Mouse (Mus musculus) heart, embryonic 16.5 days (tissue): ENCODE results near the gene Bfsp2. TPM values are rescaled to one million over a fixed set of nuclear protein-coding genes. Genes with fewer than 3 reads are reported as not detected.

Experiments
- ATAC-seq: fragments of 200-750 bp; cut with Nextera tagmentation; replicated peaks from 2 replicates; pipeline ENCODE4 v1.8.0; 2017; ENCODE audit warnings: moderate number of reproducible peaks; ENCODE audit not compliant: insufficient read depth, low FRiP score; ENCODE audit errors: extremely low read depth
- H3K27ac ChIP-seq: fragments of 300-500 bp; sonication (generic); 2 replicates; pipeline ENCODE4 v1.5.1; 2014; ENCODE audit warnings: mild to moderate bottlenecking, low read length, control low read depth, moderate library complexity
- H3K27me3 ChIP-seq: fragments of 300-500 bp; sonication (generic); 2 replicates; pipeline ENCODE4 v1.6.1; 2014; ENCODE audit warnings: low read length, mixed read lengths; ENCODE audit not compliant: control insufficient read depth, insufficient read depth
- H3K36me3 ChIP-seq: fragments of 300-500 bp; sonication (generic); 2 replicates; pipeline ENCODE4 v1.6.1; 2014; ENCODE audit not compliant: control insufficient read depth, insufficient read depth
- H3K4me1 ChIP-seq: fragments of 300-500 bp; sonication (generic); 2 replicates; pipeline ENCODE4 v1.6.1; 2014; ENCODE audit warnings: low read length, mixed read lengths; ENCODE audit not compliant: control insufficient read depth, insufficient read depth
- H3K4me2 ChIP-seq: fragments of 300-500 bp; sonication (generic); 2 replicates; pipeline ENCODE4 v1.6.1; 2014; ENCODE audit warnings: low read depth, mild to moderate bottlenecking, control low read depth, low read length
- H3K4me3 ChIP-seq: fragments of 300-500 bp; sonication (generic); 2 replicates; pipeline ENCODE4 v1.5.1; 2014; ENCODE audit warnings: mild to moderate bottlenecking, control low read depth, low read length
- H3K9ac ChIP-seq: fragments of 300-500 bp; sonication (generic); 2 replicates; pipeline ENCODE4 v1.6.1; 2014; ENCODE audit warnings: low read length, control low read depth
- H3K9me3 ChIP-seq: fragments of 300-500 bp; sonication (generic); replicated peaks from 2 replicates; pipeline ENCODE4 v1.6.1; 2016; ENCODE audit warnings: low read length; ENCODE audit not compliant: control insufficient read depth
- WGBS: fragments of 180-500 bp; shearing (Covaris S2); extraction: QIAGEN DNeasy Blood & Tissue Kit; methylation state at CpG from one replicate; pipeline ENCODE4 v1.1.7; 2014; 5-methylcytosine and 5-hydroxymethylcytosine counted together
- polyA plus RNA-seq: library from polyadenylated mRNA; unstranded; fragments of >200 nt; fragmentation: Nextera tagmentation; extraction: Ambion mirVana; gene quantifications from 2 replicates; pipeline ENCODE4 v1.2.1, GENCODE M21; 2015

Bfsp2 gene
- polyA plus RNA-seq, 1 experiment from 2014 or later: 1.1 TPM

DNA sequence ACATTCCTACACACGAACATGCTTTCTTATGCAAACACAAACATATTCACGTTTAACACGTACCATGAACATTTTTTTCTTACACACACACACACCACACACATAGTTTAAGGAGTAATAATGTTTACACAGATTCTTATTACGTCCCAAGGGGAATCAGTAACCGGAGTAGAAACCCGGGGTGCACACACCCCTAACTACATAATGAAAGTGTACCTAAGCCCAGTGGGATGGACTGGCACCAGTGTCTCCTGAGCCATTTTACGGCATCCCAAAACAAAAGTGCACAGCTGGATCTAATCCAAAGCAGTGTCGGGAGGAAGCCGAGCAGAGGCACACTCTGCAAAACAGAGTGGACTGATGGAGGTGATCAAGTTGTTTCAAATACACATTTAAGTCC lies 66.8 kb downstream of the Bfsp2 start:
- WGBS: 60% methylated on average over 9 of the region's 9 CpGs
- Histone ChIP-seq H3K4me3 (no peak overlapping the region), H3K4me1 (no peaks in the 10 kb centered on the region; the same call in 1 of the 2 replicates), H3K4me2 (no peak overlapping the region), H3K27me3 (no peaks in the 10 kb centered on the region), H3K36me3 (no peaks in the 10 kb centered on the region), H3K9me3 (no peaks in the 10 kb centered on the region; the same call in 1 of the 2 replicates), H3K27ac (no peak overlapping the region), H3K9ac (no peak overlapping the region)
- ATAC-seq: no peak

GRCm38 (mm10) chr9:103409119-103409518 lies 71.1 kb downstream of the Bfsp2 start:
- no peak for ATAC-seq
- WGBS: 72% methylated on average over 2 of the region's 2 CpGs

DNA sequence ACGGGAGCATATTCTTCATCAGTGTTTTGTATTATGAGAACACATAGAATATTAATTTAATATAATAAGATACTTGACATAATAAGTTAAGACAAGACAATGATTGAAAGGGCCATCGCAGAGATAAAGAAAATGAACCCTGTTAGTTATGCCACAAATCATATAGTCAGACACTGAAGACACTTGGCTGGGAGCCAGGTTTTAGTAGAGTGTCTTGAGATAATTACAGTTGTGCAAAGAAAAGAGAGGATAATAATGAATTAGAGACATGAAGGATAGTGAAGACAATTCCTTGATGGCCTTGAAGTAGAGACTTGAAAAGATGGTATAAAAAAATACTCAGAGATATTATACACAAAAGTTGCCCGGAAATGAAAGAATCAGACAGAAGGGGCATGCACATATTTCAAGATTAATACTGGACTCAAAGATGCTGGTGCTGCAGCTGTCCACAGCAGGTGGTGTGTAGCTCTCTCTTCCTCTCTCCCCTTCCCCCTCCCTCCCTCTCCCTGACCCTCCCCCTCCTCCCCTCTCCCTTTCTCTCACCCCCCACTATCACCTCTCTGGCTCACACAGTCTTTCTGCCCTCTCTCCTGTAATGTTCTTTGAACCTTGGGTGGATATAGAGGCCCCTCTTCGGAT lies 72.0 kb downstream of the Bfsp2 start:
- Histone ChIP-seq H3K9me3 (no peaks in the 10 kb centered on the region), H3K4me3 (no peak overlapping the region), H3K36me3 (no peaks in the 10 kb centered on the region), H3K9ac (no peak overlapping the region), H3K4me2 (no peak overlapping the region), H3K27me3 (no peaks in the 10 kb centered on the region), H3K4me1 (no peaks in the 10 kb centered on the region; the same call in 1 of the 2 replicates), H3K27ac (no peak overlapping the region)
- ATAC-seq: no peak
- WGBS: 54% methylated on average over 4 of the region's 4 CpGs

More at GRCm38 (mm10) chr9:103409119-103409518, 71.1 kb downstream of the Bfsp2 start:
- H3K4me1 ChIP-seq: no peaks in the 10 kb centered on the region; the same call in 1 of the 2 replicates
- H3K4me2 ChIP-seq: no peak overlapping the region
- H3K27ac ChIP-seq: no peak overlapping the region
- H3K9ac ChIP-seq: no peak overlapping the region
- no peaks in the 10 kb centered on the region for H3K36me3 ChIP-seq
- no peaks in the 10 kb centered on the region for H3K9me3 ChIP-seq
- H3K4me3 ChIP-seq: no peak overlapping the region
- H3K27me3 ChIP-seq: no peaks in the 10 kb centered on the region

GRCm38 (mm10) chr9:103403331-103403973 lies 76.8 kb downstream of the Bfsp2 start:
- no peak for ATAC-seq
- Histone ChIP-seq H3K36me3 (no peaks in the 10 kb centered on the region), H3K4me3 (no peak overlapping the region), H3K27ac (no peak overlapping the region), H3K4me1 (peaks cover 4% of the 10 kb centered on the region; the same call in 1 of the 2 replicates), H3K4me2 (no peak overlapping the region), H3K9me3 (0 out of 2 replicates have a peak, but pooled peaks cover 4% of the 10 kb centered on the region), H3K9ac (no peak overlapping the region), H3K27me3 (no peaks in the 10 kb centered on the region)
- 61% methylated on average over 4 of the region's 4 CpGs for WGBS

DNA sequence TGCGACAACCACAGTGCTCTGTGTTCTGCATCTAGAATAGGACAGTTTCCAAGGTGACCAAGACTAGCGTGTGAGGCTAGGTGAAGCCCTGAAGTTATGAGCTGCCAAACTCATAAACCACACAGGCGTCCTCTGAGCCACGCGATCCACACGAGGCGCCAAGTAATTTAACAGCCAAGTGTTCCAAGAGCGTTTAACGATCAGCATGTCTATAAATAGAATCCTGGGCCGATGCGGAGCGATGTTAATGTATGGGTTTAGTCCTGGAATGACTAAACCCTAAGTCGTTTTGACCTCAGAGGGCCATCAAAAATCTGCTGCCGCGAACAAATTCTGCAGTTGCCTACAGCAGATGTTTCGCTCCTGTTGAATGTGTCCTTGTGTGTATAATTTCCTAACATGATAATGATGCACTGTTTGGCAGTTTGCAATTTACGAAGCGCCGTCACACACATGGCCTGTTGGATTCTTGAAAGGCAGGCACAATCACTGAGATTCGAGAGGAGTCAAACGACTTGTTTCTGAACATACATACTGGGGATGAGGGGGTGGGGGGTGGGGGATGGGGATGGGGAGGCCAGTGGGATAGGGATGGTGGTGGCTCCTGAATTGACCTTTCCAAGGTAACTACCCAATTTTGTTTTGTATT lies 81.6 kb downstream of the Bfsp2 start:
- peaks cover 12% of the 10 kb centered on the region; the same call in 1 of the 2 replicates for H3K9me3 ChIP-seq
- H3K27ac ChIP-seq: peak overlapping the region; percentile 42
- peaks cover 5% of the 10 kb centered on the region; the same call in 1 of the 2 replicates for H3K4me1 ChIP-seq
- H3K4me3 ChIP-seq: no peak overlapping the region
- ATAC-seq: peak; percentile 70; the same call in 1 of the 2 replicates
- no peaks in the 10 kb centered on the region for H3K36me3 ChIP-seq
- H3K9ac ChIP-seq: no peak overlapping the region; the same call in 1 of the 2 replicates
- peak overlapping the region; percentile 36 for H3K4me2 ChIP-seq
- H3K27me3 ChIP-seq: no peaks in the 10 kb centered on the region
- WGBS: 45% methylated on average over 21 of the region's 21 CpGs

GRCm38 (mm10) chr9:103393256-103393655 lies 87.0 kb downstream of the Bfsp2 start:
- no peak for ATAC-seq
- WGBS: 90% methylated on average over 11 of the region's 11 CpGs
- H3K36me3 ChIP-seq: no peaks in the 10 kb centered on the region
- H3K9ac ChIP-seq: no peak overlapping the region
- H3K4me2 ChIP-seq: no peak overlapping the region
- peaks cover 4% of the 10 kb centered on the region for H3K4me1 ChIP-seq
- no peak overlapping the region for H3K27ac ChIP-seq
- peaks cover 8% of the 10 kb centered on the region; the same call in 1 of the 2 replicates for H3K9me3 ChIP-seq
- no peaks in the 10 kb centered on the region for H3K27me3 ChIP-seq
- H3K4me3 ChIP-seq: no peak overlapping the region

- WGBS: 53% methylated on average over 6 of the region's 6 CpGs
- no peaks in the 10 kb centered on the region for H3K36me3 ChIP-seq
- H3K4me2 ChIP-seq: no peak overlapping the region
- peaks cover 8% of the 10 kb centered on the region; the same call in 1 of the 2 replicates for H3K9me3 ChIP-seq
- H3K4me1 ChIP-seq: peaks cover 7% of the 10 kb centered on the region
- no peak overlapping the region for H3K4me3 ChIP-seq
- no peaks in the 10 kb centered on the region for H3K27me3 ChIP-seq
- peak overlapping the region; percentile 4; the same call in 1 of the 2 replicates for H3K27ac ChIP-seq
- H3K9ac ChIP-seq: no peak overlapping the region
- no peak for ATAC-seq
These were observed 88.3 kb downstream of the Bfsp2 start for GRCm38 (mm10) chr9:103391796-103392372.

DNA sequence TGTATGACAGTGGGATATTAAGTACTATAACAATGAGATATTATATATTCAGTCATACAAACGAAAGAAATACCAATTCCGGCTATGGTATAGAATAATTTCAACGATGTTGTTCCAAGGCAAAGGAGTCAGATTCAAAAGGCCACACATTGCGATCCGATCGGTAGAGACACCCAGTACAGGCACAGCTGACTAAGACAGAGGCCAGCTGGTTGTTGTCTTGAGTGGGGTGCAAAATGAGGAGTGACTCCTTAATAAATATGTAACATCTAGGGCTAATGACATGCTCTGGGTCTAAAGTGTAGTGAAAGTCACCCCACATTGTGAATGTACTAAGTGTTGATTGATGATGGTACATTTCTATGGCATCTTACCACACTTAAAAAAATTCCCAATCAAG lies 91.0 kb downstream of the Bfsp2 start:
- H3K27ac ChIP-seq: no peak overlapping the region
- no peaks in the 10 kb centered on the region for H3K9me3 ChIP-seq
- ATAC-seq: no peak
- WGBS: 88% methylated on average over 6 of the region's 6 CpGs
- no peaks in the 10 kb centered on the region for H3K36me3 ChIP-seq
- H3K4me1 ChIP-seq: peaks cover 7% of the 10 kb centered on the region
- H3K4me2 ChIP-seq: no peak overlapping the region
- no peaks in the 10 kb centered on the region for H3K27me3 ChIP-seq
- no peak overlapping the region for H3K9ac ChIP-seq
- H3K4me3 ChIP-seq: no peak overlapping the region
